Mouse (Mus musculus): ENCODE data around the gene Oxsr1.

GRCm38 (mm10) chr9:119220249-119220648 lies 102.0 kb downstream of the Oxsr1 start:
- no peak for TF ChIP-seq GATA1 (IDR thresholded peaks at IDR 0.05; ENCODE audit: low read length)
- no peak for TF ChIP-seq TAL1 (IDR thresholded peaks at IDR 0.05; ENCODE audit: low read length)
